Mouse (Mus musculus): Measurements from ENCODE around the gene Prkaa2. TPM values are rescaled to one million over a fixed set of nuclear protein-coding genes. Genes with fewer than 3 reads are reported as not detected.

Prkaa2 gene
- polyA plus RNA-seq, 1 experiment from 2014 or later = 5.5 TPM

DNA sequence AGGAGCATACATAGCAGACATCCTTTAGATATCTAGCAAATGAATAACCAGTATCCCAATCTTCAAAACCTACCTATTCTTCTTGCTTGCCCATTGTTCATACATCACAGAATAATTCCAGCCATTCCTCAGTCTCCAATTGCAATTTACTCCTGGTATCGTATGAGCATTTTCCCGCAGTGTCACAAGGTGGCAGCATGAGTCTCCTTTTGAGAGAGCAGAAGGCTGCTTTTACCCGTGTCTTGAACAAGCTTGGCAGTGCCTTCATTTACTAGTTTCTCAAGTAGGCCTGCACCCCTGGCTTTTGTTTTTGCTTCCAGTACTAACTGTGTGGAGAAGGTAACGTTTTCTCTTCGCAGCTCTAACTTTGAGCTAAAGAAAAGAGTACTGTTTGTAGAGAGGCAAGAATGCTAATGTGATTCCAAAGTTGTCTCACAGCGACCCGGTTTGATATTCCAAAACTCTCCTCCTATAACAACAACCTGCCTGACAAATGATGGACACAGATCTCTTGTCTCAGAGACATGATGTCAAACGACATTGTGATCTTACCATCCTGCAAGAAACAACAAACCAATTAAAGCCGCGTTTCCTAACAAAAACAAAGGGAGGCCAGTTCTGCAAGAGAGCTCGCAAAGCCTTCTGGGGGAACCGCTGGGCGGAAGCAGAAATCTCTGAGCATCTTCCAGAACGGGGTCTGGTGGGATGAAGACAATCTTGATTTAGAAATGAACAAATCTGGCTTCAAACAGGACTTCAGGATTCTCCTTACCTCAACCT lies 42.4 kb upstream of the Prkaa2 start:
- no peak overlapping the region for H3K27ac ChIP-seq (ENCODE audit: low read depth, low read length)
- WGBS = 35% methylated on average over 14 of the region's 14 CpGs

GRCm38 (mm10) chr4:105149492-105149891 lies 39.8 kb upstream of the Prkaa2 start:
- H3K4me2 ChIP-seq (replicated peaks; ENCODE audit: low read depth, low read length) = no peak overlapping the region
- H3K36me3 ChIP-seq (ENCODE audit: control insufficient read depth, insufficient read depth, low read length) = no peaks in the 10 kb centered on the region
- no peaks in the 10 kb centered on the region for H3K27me3 ChIP-seq (ENCODE audit: control insufficient read depth, insufficient read depth, low read length)
- H3K4me3 ChIP-seq (ENCODE audit: low read length) = no peak overlapping the region
- no peak overlapping the region for H3K27ac ChIP-seq (ENCODE audit: low read depth, low read length)
- H3K9ac ChIP-seq (ENCODE audit: low read depth, low read length) = no peak overlapping the region
- WGBS = 80% methylated on average over 7 of the region's 7 CpGs
- no peaks in the 10 kb centered on the region for H3K9me3 ChIP-seq (ENCODE audit: control insufficient read depth, low read length)
- no peaks in the 10 kb centered on the region for H3K4me1 ChIP-seq (ENCODE audit: control insufficient read depth, insufficient read depth, low read length)
- no peak for ATAC-seq (ENCODE audit: low FRiP score, low TSS enrichment)

More for the DNA sequence above, 42.4 kb upstream of the Prkaa2 start:
- Histone ChIP-seq H3K9ac (ENCODE audit: low read depth, low read length) (no peak overlapping the region), H3K36me3 (ENCODE audit: control insufficient read depth, insufficient read depth, low read length) (no peaks in the 10 kb centered on the region), H3K4me2 (replicated peaks; ENCODE audit: low read depth, low read length) (no peak overlapping the region), H3K4me3 (ENCODE audit: low read length) (no peak overlapping the region), H3K27me3 (ENCODE audit: control insufficient read depth, insufficient read depth, low read length) (no peaks in the 10 kb centered on the region), H3K9me3 (ENCODE audit: control insufficient read depth, low read length) (no peaks in the 10 kb centered on the region), H3K4me1 (ENCODE audit: control insufficient read depth, insufficient read depth, low read length) (no peaks in the 10 kb centered on the region)
- ATAC-seq (ENCODE audit: low FRiP score, low TSS enrichment) = peak; percentile 71

DNA sequence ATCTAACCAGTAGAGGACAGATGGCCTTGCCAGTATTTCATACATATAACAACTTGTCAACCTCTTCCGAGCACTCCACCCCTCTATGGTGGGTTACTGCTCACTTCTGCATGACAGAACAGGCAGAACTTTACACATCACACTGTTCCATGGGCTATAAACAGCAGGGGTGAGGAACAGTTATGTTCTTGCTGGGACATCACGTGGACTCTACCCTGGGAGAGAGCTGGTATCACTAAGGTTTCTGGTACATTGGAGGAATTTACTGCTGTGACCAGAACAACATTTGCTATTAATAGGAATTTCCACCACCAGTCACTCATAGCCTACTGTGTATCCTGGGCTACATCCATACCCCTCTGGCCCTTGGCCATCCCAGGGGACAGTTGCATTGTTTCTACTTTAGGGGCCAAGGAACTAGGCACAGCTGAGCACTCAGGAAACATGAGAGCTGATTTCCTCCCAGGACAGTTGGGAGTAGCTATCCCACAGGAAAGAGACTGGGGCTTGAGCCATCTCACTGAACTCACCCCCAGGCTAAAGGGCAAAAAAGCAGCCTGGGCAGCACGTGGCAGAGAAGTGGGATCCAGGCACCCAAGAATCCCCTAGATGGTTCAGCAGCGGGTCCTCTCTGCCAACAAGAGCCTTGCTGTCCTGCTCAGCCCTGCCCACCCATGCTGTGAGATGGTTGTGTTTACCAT lies 23.8 kb upstream of the Prkaa2 start:
- Histone ChIP-seq H3K9me3 (ENCODE audit: control insufficient read depth, low read length) (no peaks in the 10 kb centered on the region), H3K4me1 (ENCODE audit: control insufficient read depth, insufficient read depth, low read length) (no peaks in the 10 kb centered on the region), H3K27ac (ENCODE audit: low read depth, low read length) (no peak overlapping the region), H3K27me3 (ENCODE audit: control insufficient read depth, insufficient read depth, low read length) (no peaks in the 10 kb centered on the region), H3K4me2 (replicated peaks; ENCODE audit: low read depth, low read length) (no peak overlapping the region), H3K9ac (ENCODE audit: low read depth, low read length) (no peak overlapping the region), H3K36me3 (ENCODE audit: control insufficient read depth, insufficient read depth, low read length) (no peaks in the 10 kb centered on the region), H3K4me3 (ENCODE audit: low read length) (no peak overlapping the region)
- ATAC-seq (ENCODE audit: low FRiP score, low TSS enrichment) = no peak
- 66% methylated on average over 4 of the region's 4 CpGs for WGBS

DNA sequence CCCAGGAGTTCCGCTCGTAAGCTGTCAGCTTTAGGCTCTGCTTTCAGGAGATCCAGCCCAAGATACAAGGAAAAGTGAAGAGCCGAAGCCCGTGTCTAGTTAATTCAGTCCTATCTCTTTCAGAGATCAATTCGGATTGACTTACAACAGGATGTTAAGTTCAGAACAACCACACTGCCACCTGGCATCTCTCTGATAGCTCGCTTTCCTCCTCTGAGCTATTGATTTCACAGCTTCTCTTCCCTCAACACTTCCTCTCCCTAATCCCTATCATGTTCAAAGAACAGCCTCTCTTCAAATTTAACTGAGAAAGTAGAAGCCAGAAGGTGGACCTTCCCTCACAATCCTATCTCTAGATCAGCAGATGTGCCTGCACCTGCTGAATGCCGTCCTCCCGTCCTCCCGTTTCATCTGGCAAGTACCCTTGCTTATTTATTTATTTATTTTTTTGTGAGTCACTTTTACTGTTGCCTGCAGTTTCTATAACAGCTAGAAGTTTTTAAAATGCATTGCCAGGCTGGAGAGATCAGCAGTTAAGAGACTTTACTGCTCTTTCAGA lies 22.1 kb upstream of the Prkaa2 start:
- Histone ChIP-seq H3K4me1 (ENCODE audit: control insufficient read depth, insufficient read depth, low read length) (no peaks in the 10 kb centered on the region), H3K4me3 (ENCODE audit: low read length) (no peak overlapping the region), H3K9me3 (ENCODE audit: control insufficient read depth, low read length) (no peaks in the 10 kb centered on the region), H3K9ac (ENCODE audit: low read depth, low read length) (no peak overlapping the region), H3K36me3 (ENCODE audit: control insufficient read depth, insufficient read depth, low read length) (no peaks in the 10 kb centered on the region), H3K27ac (ENCODE audit: low read depth, low read length) (no peak overlapping the region), H3K4me2 (replicated peaks; ENCODE audit: low read depth, low read length) (no peak overlapping the region), H3K27me3 (ENCODE audit: control insufficient read depth, insufficient read depth, low read length) (no peaks in the 10 kb centered on the region)
- ATAC-seq (ENCODE audit: low FRiP score, low TSS enrichment) = no peak
- WGBS = 46% methylated on average over 9 of the region's 9 CpGs

GRCm38 (mm10) chr4:105129212-105129611 lies 19.5 kb upstream of the Prkaa2 start:
- Histone ChIP-seq H3K4me3 (ENCODE audit: low read length) (no peak overlapping the region), H3K27me3 (ENCODE audit: control insufficient read depth, insufficient read depth, low read length) (no peaks in the 10 kb centered on the region), H3K9me3 (ENCODE audit: control insufficient read depth, low read length) (no peaks in the 10 kb centered on the region), H3K9ac (ENCODE audit: low read depth, low read length) (no peak overlapping the region), H3K4me1 (ENCODE audit: control insufficient read depth, insufficient read depth, low read length) (no peaks in the 10 kb centered on the region), H3K4me2 (replicated peaks; ENCODE audit: low read depth, low read length) (no peak overlapping the region), H3K36me3 (ENCODE audit: control insufficient read depth, insufficient read depth, low read length) (no peaks in the 10 kb centered on the region), H3K27ac (ENCODE audit: low read depth, low read length) (no peak overlapping the region)
- ATAC-seq (ENCODE audit: low FRiP score, low TSS enrichment) = no peak
- WGBS = 53% methylated on average over 7 of the region's 7 CpGs

- Histone ChIP-seq H3K36me3 (ENCODE audit: control insufficient read depth, insufficient read depth, low read length) (no peaks in the 10 kb centered on the region), H3K4me1 (ENCODE audit: control insufficient read depth, insufficient read depth, low read length) (no peaks in the 10 kb centered on the region), H3K4me3 (ENCODE audit: low read length) (no peak overlapping the region), H3K27ac (ENCODE audit: low read depth, low read length) (no peak overlapping the region), H3K27me3 (ENCODE audit: control insufficient read depth, insufficient read depth, low read length) (no peaks in the 10 kb centered on the region), H3K9me3 (ENCODE audit: control insufficient read depth, low read length) (no peaks in the 10 kb centered on the region), H3K9ac (ENCODE audit: low read depth, low read length) (no peak overlapping the region), H3K4me2 (replicated peaks; ENCODE audit: low read depth, low read length) (no peak overlapping the region)
- no peak for ATAC-seq (ENCODE audit: low FRiP score, low TSS enrichment)
- WGBS = 49% methylated on average over 8 of the region's 8 CpGs
These were observed 12.7 kb upstream of the Prkaa2 start for GRCm38 (mm10) chr4:105122429-105122828.

DNA sequence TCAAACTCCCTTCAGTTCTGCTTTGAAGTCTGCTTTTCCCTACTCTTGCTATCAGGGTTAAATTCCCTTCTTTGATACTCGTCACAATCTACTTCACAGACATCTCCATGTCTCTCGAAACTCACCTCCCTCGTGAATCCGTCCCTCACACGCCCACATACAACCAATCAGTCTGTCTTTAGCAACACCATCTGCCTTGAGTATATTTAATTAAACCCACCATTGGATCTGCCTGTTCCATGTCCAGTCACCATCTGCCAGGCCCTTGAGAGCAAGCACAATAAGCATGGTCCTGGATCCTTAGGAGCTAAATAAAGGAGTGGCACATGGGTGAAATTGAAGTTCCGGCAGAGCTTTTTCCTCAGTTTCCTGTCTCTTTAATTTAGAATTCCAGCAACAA lies 11.4 kb upstream of the Prkaa2 start:
- Histone ChIP-seq H3K27me3 (ENCODE audit: control insufficient read depth, insufficient read depth, low read length) (no peaks in the 10 kb centered on the region), H3K4me2 (replicated peaks; ENCODE audit: low read depth, low read length) (no peak overlapping the region), H3K4me3 (ENCODE audit: low read length) (no peak overlapping the region), H3K9me3 (ENCODE audit: control insufficient read depth, low read length) (no peaks in the 10 kb centered on the region), H3K36me3 (ENCODE audit: control insufficient read depth, insufficient read depth, low read length) (no peaks in the 10 kb centered on the region), H3K27ac (ENCODE audit: low read depth, low read length) (no peak overlapping the region), H3K4me1 (ENCODE audit: control insufficient read depth, insufficient read depth, low read length) (no peaks in the 10 kb centered on the region), H3K9ac (ENCODE audit: low read depth, low read length) (no peak overlapping the region)
- 76% methylated on average over 6 of the region's 6 CpGs for WGBS
- ATAC-seq (ENCODE audit: low FRiP score, low TSS enrichment) = no peak

DNA sequence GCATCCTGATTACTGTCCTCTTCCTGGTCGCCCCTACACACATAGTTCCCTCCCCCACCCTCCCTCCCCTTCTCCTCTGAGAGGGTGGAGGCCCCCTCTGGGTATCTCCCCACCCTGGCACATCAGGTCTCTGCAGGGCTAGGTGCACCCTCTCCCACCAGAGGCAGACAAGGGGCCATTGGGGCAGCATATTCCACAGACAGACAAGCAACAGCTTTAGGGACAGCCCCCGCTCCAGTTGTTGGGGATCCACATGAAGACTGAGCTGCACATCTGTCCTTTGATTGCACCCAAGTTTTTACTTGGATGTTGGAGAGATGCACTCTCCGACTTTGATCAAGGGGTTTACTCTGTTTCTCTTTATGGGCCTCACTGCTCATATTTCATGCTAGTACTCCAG lies 3.8 kb upstream of the Prkaa2 start:
- Histone ChIP-seq H3K4me3 (ENCODE audit: low read length) (no peak overlapping the region), H3K4me2 (replicated peaks; ENCODE audit: low read depth, low read length) (no peak overlapping the region), H3K9me3 (ENCODE audit: control insufficient read depth, low read length) (no peaks in the 10 kb centered on the region), H3K27ac (ENCODE audit: low read depth, low read length) (no peak overlapping the region), H3K9ac (ENCODE audit: low read depth, low read length) (no peak overlapping the region), H3K36me3 (ENCODE audit: control insufficient read depth, insufficient read depth, low read length) (no peaks in the 10 kb centered on the region), H3K4me1 (ENCODE audit: control insufficient read depth, insufficient read depth, low read length) (peaks cover 5% of the 10 kb centered on the region; the same call in 1 of the 2 replicates), H3K27me3 (ENCODE audit: control insufficient read depth, insufficient read depth, low read length) (peaks cover 11% of the 10 kb centered on the region)
- 83% methylated on average over 3 of the region's 3 CpGs for WGBS
- ATAC-seq (ENCODE audit: low FRiP score, low TSS enrichment) = no peak

GRCm38 (mm10) chr4:105113042-105113441 lies 3.4 kb upstream of the Prkaa2 start:
- no peak overlapping the region for H3K27ac ChIP-seq (ENCODE audit: low read depth, low read length)
- no peak overlapping the region for H3K9ac ChIP-seq (ENCODE audit: low read depth, low read length)
- no peaks in the 10 kb centered on the region for H3K36me3 ChIP-seq (ENCODE audit: control insufficient read depth, insufficient read depth, low read length)
- H3K4me1 ChIP-seq (ENCODE audit: control insufficient read depth, insufficient read depth, low read length) = peaks cover 5% of the 10 kb centered on the region; the same call in 1 of the 2 replicates
- H3K27me3 ChIP-seq (ENCODE audit: control insufficient read depth, insufficient read depth, low read length) = peaks cover 14% of the 10 kb centered on the region
- 79% methylated on average over 5 of the region's 5 CpGs for WGBS
- ATAC-seq (ENCODE audit: low FRiP score, low TSS enrichment) = no peak
- H3K4me2 ChIP-seq (replicated peaks; ENCODE audit: low read depth, low read length) = no peak overlapping the region
- H3K9me3 ChIP-seq (ENCODE audit: control insufficient read depth, low read length) = no peaks in the 10 kb centered on the region
- no peak overlapping the region for H3K4me3 ChIP-seq (ENCODE audit: low read length)
